Mouse (Mus musculus) lung, embryonic 14.5 days (tissue): Measurements from ENCODE around the gene Rpl15. TPM values are rescaled to one million over a fixed set of nuclear protein-coding genes. Genes with fewer than 3 reads are reported as not detected.
"Not testable (repeated sequence)": the region's sequence is repeated elsewhere in the genome, so short reads cannot be mapped to it uniquely, and the experiment has no call there.

Experiments used
- ATAC-seq: fragments of 200-750 bp; cut with Nextera tagmentation; 2 replicates; pipeline ENCODE4 v1.8.0; 2017; ENCODE audit warnings: mild to moderate bottlenecking, moderate TSS enrichment, moderate library complexity; ENCODE audit not compliant: insufficient read depth
- DNase-seq: peaks from one replicate; pipeline ENCODE4 v3.0.0-alpha.2; 2015
- H3K27ac ChIP-seq: fragments of 300-500 bp; sonication (generic); 2 replicates; pipeline ENCODE4 v1.5.1; 2014; ENCODE audit warnings: low read depth, mild to moderate bottlenecking, moderate library complexity
- H3K27me3 ChIP-seq: fragments of 300-500 bp; sonication (generic); 2 replicates; pipeline ENCODE4 v1.6.1; 2014; ENCODE audit warnings: low read length, control low read depth; ENCODE audit not compliant: insufficient read depth
- H3K36me3 ChIP-seq: fragments of 300-500 bp; sonication (generic); 2 replicates; pipeline ENCODE4 v1.6.1; 2014; ENCODE audit warnings: control low read depth; ENCODE audit not compliant: insufficient read depth
- H3K4me1 ChIP-seq: fragments of 300-500 bp; sonication (generic); 2 replicates; pipeline ENCODE4 v1.6.1; 2014; ENCODE audit warnings: antibody characterized with exemption, control low read depth; ENCODE audit not compliant: insufficient read depth
- H3K4me2 ChIP-seq: fragments of 300-500 bp; sonication (generic); 2 replicates; pipeline ENCODE4 v1.6.1; 2014; ENCODE audit warnings: mild to moderate bottlenecking
- H3K4me3 ChIP-seq: fragments of 300-500 bp; sonication (generic); 2 replicates; pipeline ENCODE4 v1.5.1; 2014; ENCODE audit warnings: low read depth, low read length
- H3K9ac ChIP-seq: fragments of 300-500 bp; sonication (generic); 2 replicates; pipeline ENCODE4 v1.6.1; 2014
- H3K9me3 ChIP-seq: fragments of 300-500 bp; sonication (generic); 2 replicates; pipeline ENCODE4 v1.6.1; 2016; ENCODE audit warnings: low read depth, low read length, control low read depth
- CTCF ChIP-seq: IDR thresholded peaks from 2 replicates; pipeline ENCODE4 v1.5.1; 2016; ENCODE audit warnings: antibody characterized with exemption, low read depth
- WGBS: fragments of 180-500 bp; shearing (Covaris S2); extraction: QIAGEN DNeasy Blood & Tissue Kit; methylation state at CpG from one replicate; pipeline ENCODE4 v1.1.7; 2014; 5-methylcytosine and 5-hydroxymethylcytosine counted together
- polyA plus RNA-seq: library from polyadenylated mRNA; unstranded; fragments of >200 nt; fragmentation: Nextera tagmentation; extraction: Ambion mirVana; gene quantifications from 2 replicates; pipeline ENCODE4 v1.2.1, GENCODE M21; 2014

Rpl15 gene
- polyA plus RNA-seq, 1 experiment from 2014 or later, result 550 TPM

DNA sequence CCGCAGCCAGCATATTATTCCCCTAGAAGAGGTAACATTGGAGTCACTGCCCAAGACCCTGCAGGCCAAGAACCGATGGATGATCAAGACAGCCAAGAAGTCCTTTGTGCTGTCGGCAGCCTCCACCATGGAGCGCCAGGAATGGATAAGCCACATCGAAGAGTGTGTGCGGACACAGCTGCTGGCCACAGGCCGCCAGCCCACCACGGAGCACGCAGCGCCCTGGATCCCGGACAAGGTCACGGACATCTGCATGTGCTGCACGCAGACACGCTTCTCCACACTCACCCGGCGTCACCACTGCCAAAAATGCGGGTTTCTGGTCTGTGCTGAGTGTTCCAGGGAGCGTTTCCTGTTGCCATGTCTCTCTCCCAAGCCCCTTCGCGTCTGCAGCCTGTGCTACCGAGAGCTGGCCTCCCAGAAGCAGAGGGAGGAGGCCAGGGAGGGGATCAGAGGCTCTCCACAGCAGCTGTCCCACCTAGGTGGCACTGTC is 28.5 kb downstream of the Rpl15 start:
- no peak for DNase-seq
- Histone ChIP-seq H3K4me2 (no peak overlapping the region), H3K27ac (no peak overlapping the region), H3K4me1 (no peaks in the 10 kb centered on the region), H3K9me3 (no peaks in the 10 kb centered on the region), H3K36me3 (no peaks in the 10 kb centered on the region), H3K9ac (no peak overlapping the region), H3K27me3 (no peaks in the 10 kb centered on the region), H3K4me3 (no peak overlapping the region)
- 77% methylated on average over 21 of the region's 21 CpGs for WGBS
- ATAC-seq, result no peak
- TF ChIP-seq CTCF, result no peak

DNA sequence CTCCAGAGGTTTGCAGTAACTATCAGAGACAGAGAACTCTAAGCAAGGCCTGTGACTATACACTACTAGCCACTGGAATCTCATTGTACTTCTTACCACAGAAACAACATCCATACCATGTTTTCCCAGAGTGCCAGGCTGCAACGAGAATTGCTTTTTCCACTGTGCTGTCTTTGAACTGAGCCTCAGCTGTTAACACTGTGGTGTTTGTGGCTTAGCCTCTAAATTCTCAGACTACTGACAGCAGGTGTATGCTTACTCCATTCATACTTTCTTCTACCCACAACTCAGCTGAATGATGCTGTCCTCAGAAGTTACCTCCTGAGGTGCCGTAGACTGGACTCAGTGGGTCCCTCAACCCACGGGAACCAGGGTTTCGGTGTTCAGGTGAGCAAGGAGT is 29.4 kb downstream of the Rpl15 start:
- Histone ChIP-seq H3K27ac (no peak overlapping the region), H3K36me3 (no peaks in the 10 kb centered on the region), H3K4me1 (no peaks in the 10 kb centered on the region), H3K9me3 (no peaks in the 10 kb centered on the region), H3K4me2 (no peak overlapping the region), H3K27me3 (no peaks in the 10 kb centered on the region), H3K9ac (no peak overlapping the region), H3K4me3 (no peak overlapping the region)
- DNase-seq, result no peak
- no peak for ATAC-seq
- 86% methylated on average over 4 of the region's 4 CpGs for WGBS
- no peak for TF ChIP-seq CTCF

DNA sequence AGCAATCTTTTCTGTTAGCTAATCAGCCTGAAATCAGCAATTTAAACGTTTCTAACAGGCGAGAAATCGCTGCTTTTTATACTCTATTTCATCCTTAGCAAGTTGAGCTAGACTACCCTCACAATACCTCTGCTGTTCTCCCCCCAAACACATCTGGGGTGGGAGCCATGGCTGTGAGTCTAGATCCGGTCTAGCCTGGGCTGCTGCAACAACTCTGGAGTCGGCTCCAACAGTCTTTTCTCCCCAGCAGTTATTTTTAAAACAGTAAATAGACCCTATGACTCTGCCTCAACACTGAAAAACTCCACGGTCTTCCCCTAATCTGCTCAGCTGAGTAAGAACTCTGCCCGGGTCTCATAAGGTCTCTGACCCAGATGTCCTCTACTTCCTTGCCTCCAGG is 31.1 kb downstream of the Rpl15 start:
- Histone ChIP-seq H3K4me1 (no peaks in the 10 kb centered on the region), H3K27ac (no peak overlapping the region), H3K36me3 (no peaks in the 10 kb centered on the region), H3K4me2 (no peak overlapping the region), H3K4me3 (no peak overlapping the region), H3K9me3 (no peaks in the 10 kb centered on the region), H3K27me3 (no peaks in the 10 kb centered on the region), H3K9ac (no peak overlapping the region)
- WGBS, result 62% methylated on average over 7 of the region's 7 CpGs
- DNase-seq (no peak), ATAC-seq (no peak)
- TF ChIP-seq CTCF, result no peak

DNA sequence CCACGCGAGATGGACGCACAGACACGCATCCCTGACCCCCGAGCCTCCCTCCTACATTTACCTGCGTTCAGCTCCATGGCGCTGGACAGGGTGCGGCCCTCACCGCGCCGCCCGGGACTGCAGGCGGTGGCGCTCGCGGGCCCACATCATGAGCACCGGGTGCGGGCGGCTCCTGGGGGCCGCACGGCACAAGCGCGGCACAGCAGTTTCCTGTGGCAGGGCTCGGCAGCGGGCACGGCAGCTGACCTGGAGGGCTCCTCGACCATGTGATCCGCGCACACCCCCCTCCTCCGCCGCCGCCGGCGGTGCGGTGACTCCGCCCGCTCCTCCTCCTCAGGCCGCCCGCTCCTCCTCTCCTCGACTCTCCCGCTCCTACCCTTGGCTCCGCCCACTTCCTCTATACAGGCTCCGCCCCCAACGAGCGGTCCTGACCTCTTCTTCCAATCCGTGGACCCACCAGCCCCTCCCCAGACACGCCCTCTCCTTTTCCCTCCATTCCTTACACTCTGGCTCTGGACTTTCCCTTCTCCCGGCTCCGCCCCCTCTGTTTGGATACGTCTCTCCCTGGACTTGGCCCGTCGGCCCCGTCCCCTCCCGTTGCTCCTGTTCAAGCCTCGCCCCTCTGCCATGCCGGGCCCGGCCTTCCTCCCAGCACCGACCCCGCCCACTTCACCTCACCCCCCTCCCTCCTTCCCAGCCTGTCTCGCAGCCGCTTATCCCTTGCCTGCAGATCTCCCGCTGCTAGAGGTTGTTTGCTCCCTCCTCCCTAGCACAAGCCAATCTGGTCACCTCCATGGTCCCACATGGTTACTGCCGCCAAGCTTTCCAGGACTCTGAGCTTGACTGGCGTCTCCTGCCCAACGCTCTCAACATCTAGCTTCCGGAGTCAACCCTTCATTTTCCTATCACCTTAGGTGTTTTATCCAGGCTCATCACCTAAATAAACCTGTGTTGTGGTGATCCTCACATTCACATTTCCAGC is 32.1 kb downstream of the Rpl15 start, which contains the start of gene Nr1d2:
Gene Nr1d2, minus strand, starts transcription at position 378 of the 982 bp plus-strand sequence.
- ATAC-seq, result peak; percentile 96
- H3K4me2 ChIP-seq, result peak within 1 kb of the TSS; percentile 82
- no peak for TF ChIP-seq CTCF

DNA sequence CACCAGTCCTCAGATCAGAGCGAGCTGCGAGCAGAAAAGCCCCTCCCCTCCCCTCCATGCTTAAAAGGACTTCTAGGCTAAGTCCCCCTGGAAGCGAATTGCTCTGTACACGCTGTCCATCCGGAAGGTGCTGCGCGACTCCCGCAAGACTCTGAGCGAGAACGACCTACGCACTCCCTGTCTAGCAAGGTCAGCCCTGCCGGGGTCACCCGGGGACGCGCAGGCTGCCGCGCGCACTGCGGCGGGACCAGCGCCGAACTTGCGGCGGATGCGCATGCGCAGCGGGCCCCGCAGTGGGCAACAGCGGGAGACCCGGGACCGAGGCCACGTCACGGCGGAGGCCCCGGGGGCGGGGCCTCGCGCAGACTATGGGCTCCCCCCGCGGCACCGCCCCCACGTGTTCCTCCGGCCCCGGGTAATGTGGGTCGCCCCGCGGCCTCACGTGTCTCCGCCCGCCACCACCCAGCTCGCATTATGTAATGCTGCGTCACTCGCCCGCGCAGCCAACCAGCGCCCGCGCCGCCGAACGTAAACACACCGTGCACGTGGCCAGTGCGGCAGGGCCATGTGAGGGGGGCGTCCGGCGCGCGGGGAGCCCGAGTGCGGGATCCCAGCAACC is 33.0 kb downstream of the Rpl15 start:
- peak; percentile 99 for DNase-seq
- no peaks in the 10 kb centered on the region for H3K4me1 ChIP-seq
- no peaks in the 10 kb centered on the region for H3K27me3 ChIP-seq
- H3K9ac ChIP-seq, result peak overlapping the region; percentile 70
- peak overlapping the region; percentile 74 for H3K4me3 ChIP-seq
- ATAC-seq, result peak; percentile 91
- no peaks in the 10 kb centered on the region for H3K36me3 ChIP-seq
- peak overlapping the region; percentile 89 for H3K27ac ChIP-seq
- no peak for TF ChIP-seq CTCF
- H3K9me3 ChIP-seq, result no peaks in the 10 kb centered on the region
- H3K4me2 ChIP-seq, result peak overlapping the region; percentile 82
- under 1% methylated on average over 63 of the region's 71 CpGs for WGBS

More for the DNA sequence above, 32.1 kb downstream of the Rpl15 start, which contains the start of gene Nr1d2:
- peak within 1 kb of the TSS; percentile 70 for H3K9ac ChIP-seq
- no peaks in the 10 kb centered on the region for H3K27me3 ChIP-seq
- no peaks in the 10 kb centered on the region for H3K36me3 ChIP-seq
- peak within 1 kb of the TSS; percentile 89 for H3K27ac ChIP-seq
- peak within 1 kb of the TSS; percentile 74 for H3K4me3 ChIP-seq
- H3K4me1 ChIP-seq, result no peaks in the 10 kb centered on the region
- WGBS, result 2% methylated on average over 59 of the region's 66 CpGs
- no peaks in the 10 kb centered on the region for H3K9me3 ChIP-seq
- DNase-seq, result peak; percentile 99

DNA sequence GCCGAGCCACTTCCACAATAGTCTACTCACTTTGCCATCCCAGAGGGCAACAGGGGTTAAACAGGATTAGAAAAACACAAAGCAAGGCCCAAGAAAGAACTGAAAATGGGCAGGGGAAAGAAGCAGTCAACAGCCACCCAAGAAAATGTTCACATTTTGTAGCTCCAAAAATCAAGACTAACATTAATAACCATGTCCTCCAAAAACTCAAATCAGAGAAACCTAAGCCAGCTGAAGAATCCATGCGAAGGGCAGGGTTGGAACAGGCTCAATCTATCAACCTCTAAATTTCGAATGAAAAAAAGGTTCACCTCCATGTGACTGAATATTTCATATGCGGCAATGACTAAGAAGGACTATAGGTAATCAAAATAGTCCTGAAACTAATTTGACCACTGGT is 33.8 kb downstream of the Rpl15 start:
- Histone ChIP-seq H3K4me3 (peak overlapping the region; percentile 74; the same call in 1 of the 2 replicates), H3K4me2 (peak overlapping the region; percentile 82), H3K4me1 (no peaks in the 10 kb centered on the region), H3K27ac (0 out of 2 replicates have a peak overlapping the region, but pooled peaks have one; percentile 89), H3K9ac (no peak overlapping the region), H3K27me3 (no peaks in the 10 kb centered on the region), H3K36me3 (no peaks in the 10 kb centered on the region), H3K9me3 (no peaks in the 10 kb centered on the region)
- ATAC-seq (no peak), DNase-seq (peak; percentile 2)
- 63% methylated on average over 4 of the region's 4 CpGs for WGBS
- no peak for TF ChIP-seq CTCF

DNA sequence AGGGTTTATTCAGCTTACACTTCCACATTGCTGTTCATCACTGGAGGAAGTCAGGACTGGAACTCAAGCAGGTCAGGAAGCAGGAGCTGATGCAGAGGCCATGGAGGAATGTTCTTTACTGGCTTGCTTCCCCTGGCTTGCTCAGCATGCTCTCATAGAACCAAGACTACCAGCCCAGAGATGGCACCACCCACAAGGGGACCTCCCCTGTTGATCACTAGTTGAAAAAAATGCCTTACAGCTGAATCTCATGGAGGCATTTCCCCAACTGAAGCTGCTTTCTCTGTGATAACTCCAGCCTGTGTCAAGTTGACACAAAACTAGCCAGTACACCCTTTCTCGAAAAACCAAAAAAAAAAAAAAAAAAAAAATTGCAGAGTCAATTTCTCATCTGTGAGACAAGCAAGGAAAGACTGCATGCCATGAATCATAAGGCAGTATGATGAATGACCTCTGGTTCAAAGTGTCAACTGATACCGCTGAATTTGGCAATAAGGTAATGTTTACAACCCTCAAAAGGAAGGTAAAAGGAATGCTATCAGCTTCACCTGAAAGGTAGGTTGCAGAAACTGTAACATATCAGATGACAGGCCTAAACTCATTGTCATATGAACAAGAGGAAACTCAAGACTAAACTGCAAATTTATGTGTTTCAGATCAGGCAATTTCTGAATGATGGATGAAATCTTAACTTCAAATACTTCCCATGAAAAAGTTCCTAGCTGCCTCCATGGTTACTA is 34.5 kb downstream of the Rpl15 start:
- not testable (repeated sequence) for H3K4me1 ChIP-seq, H3K36me3 ChIP-seq, H3K9me3 ChIP-seq, ATAC-seq, H3K27ac ChIP-seq, H3K4me3 ChIP-seq, H3K27me3 ChIP-seq, H3K9ac ChIP-seq, H3K4me2 ChIP-seq, DNase-seq
- WGBS, result 79% methylated on average over 2 of the region's 2 CpGs
